In the genomic region with DNA sequence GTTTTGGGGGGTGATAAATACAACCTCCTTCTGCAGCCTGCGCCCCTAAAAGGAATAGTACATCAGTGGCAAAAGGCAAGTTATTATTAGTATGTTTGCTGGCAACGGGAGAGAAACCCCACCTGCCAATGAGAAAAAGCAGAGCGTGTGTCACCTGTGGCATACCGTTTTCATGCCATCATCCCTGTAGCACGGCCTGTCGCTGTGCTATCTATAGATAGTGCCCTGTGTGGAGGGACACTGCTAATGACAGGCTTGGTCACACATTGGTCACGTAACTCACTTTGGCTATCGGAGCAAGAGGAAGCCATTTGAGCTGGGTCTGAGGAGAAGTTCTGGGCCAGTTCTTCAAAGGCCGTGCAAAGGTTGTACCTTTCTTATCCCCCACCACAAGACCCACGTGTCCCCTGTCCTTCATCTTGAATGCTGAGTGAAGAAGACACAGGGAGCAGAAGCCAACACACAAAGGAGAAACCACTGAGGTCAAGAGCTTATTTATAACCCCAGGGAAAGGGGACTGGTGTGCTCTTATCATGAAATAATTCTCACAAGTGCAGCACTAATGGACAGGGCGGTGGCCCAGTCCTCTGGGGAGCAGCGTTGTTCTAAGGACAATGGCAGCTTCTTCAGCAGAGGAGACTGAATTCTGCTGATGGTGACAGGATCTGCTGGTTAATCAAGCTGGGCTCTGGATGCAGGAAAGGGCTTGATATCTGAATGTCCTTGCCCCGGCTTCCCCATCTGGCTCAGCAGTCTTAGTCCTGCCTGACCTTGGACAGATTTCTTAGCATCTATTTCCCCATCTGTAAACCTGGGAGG, we compare ENCODE assay signal across 23 mouse cellular contexts. TPM values are rescaled to one million over a fixed set of nuclear protein-coding genes. Genes with fewer than 3 reads are reported as not detected.
DNase-seq lines count a peak whose midpoint lies in the region; ATAC-seq and TF ChIP-seq lines count a peak whose summit lies in the region.
"Had no signal": no experiment of that assay in that cellular context is flagged by ENCODE, and none has a peak within 500 bp of the region (broad histone marks: within the 10 kb centered on the region; RNA-seq: fewer than 3 reads in every experiment).

No protein-coding gene starts in this region.

- TF ChIP-seq EP300 in MEL (IDR thresholded peaks at IDR 0.05; ENCODE audit: low read depth in 1 of 2, low read length in 2 of 2), result no peak; a peak in 1 of 4 replicates

- no peaks in the 10 kb centered on the region for H3K9me3 ChIP-seq in MEL (replicated peaks; ENCODE audit: insufficient read depth, low read length)
- H3K9me3 ChIP-seq in heart, embryonic 13.5 days, result 0 out of 2 replicates have a peak, but pooled peaks cover 5% of the 10 kb centered on the region
- no peaks in the 10 kb centered on the region for H3K9me3 ChIP-seq in intestine, embryonic 15.5 days
- H3K9me3 ChIP-seq: embryonic facial prominence, embryonic 15.5 days; neural tube, embryonic 13.5 days had no signal

- peaks cover 30 to 48% of the 10 kb centered on the region in 2 experiments for H3K4me1 ChIP-seq in MEL (ENCODE audit: control insufficient read depth in 1 of 2, insufficient read depth in 2 of 2, low read length in 2 of 2)
- H3K4me1 ChIP-seq in heart, embryonic 13.5 days, result peaks cover 54% of the 10 kb centered on the region
- H3K4me1 ChIP-seq in intestine, embryonic 15.5 days (replicated peaks), result no peaks in the 10 kb centered on the region
- H3K4me1 ChIP-seq: hindbrain, embryonic 10.5 days had no signal

- peaks cover 0 to 40% of the 10 kb centered on the region in 2 experiments; a peak in 2 of 4 replicates for H3K36me3 ChIP-seq in MEL (ENCODE audit: control insufficient read depth in 1 of 2, insufficient read depth in 2 of 2, low read length in 2 of 2)
- no peaks in the 10 kb centered on the region for H3K36me3 ChIP-seq in heart, embryonic 13.5 days
- no peaks in the 10 kb centered on the region for H3K36me3 ChIP-seq in intestine, embryonic 15.5 days
- H3K36me3 ChIP-seq: embryonic facial prominence, embryonic 15.5 days; hindbrain, embryonic 10.5 days; neural tube, embryonic 13.5 days had no signal

- intact Hi-C loops in gastrocnemius, adult 2 months (cut with DNase I), result no loop called here

- DNase-seq in gastrocnemius, adult 2 months, result no peak
- DNase-seq in gastrocnemius, postnatal 4 days (ENCODE audit: low spot score in 2 of 2), result no peak
- DNase-seq in MEL (ENCODE audit: low read depth, low spot score), result peak; percentile 62
- DNase-seq in heart, postnatal 4 days, result peak; percentile 60
- DNase-seq: adrenal gland, postnatal 36 days; cerebellum, adult 9-10 months; lung, adult 18-20 months; lung, postnatal 10 days; midbrain, embryonic 14.5 days; retina, postnatal 1 day; right cerebral cortex, postnatal 25 days; spleen, adult 18-20 months; thymus, postnatal 14 days had no signal

- peak overlapping the region; percentile 56 for H3K27ac ChIP-seq in gastrocnemius, adult 2 months
- H3K27ac ChIP-seq in MEL (ENCODE audit: control insufficient read depth, low read depth, low read length), result peak overlapping the region; percentile 57
- H3K27ac ChIP-seq in heart, embryonic 13.5 days (replicated peaks), result peak overlapping the region; percentile 100
- no peak overlapping the region for H3K27ac ChIP-seq in intestine, embryonic 15.5 days
- H3K27ac ChIP-seq: embryonic facial prominence, embryonic 15.5 days; hindbrain, embryonic 10.5 days; layer of hippocampus, adult 2 months; neural tube, embryonic 13.5 days had no signal

- no peaks in the 10 kb centered on the region for H3K27me3 ChIP-seq in MEL (ENCODE audit: control insufficient read depth in 1 of 2, insufficient read depth in 2 of 2, low read length in 2 of 2)
- no peaks in the 10 kb centered on the region for H3K27me3 ChIP-seq in heart, embryonic 13.5 days (replicated peaks)
- H3K27me3 ChIP-seq in intestine, embryonic 15.5 days (replicated peaks), result no peaks in the 10 kb centered on the region
- H3K27me3 ChIP-seq: embryonic facial prominence, embryonic 15.5 days; neural tube, embryonic 13.5 days had no signal

- WGBS in heart, embryonic 13.5 days, result 38% methylated on average over 13 of the region's 13 CpGs
- WGBS in intestine, embryonic 15.5 days, result 82% methylated on average over 13 of the region's 13 CpGs

- peak overlapping the region; percentile 47 for H3K9ac ChIP-seq in MEL (ENCODE audit: control insufficient read depth, low read depth, low read length, poor library complexity, severe bottlenecking)
- H3K9ac ChIP-seq in heart, embryonic 13.5 days, result peak overlapping the region; percentile 58
- no peak overlapping the region for H3K9ac ChIP-seq in intestine, embryonic 15.5 days
- H3K9ac ChIP-seq: embryonic facial prominence, embryonic 15.5 days; neural tube, embryonic 13.5 days had no signal

- ATAC-seq in heart, embryonic 13.5 days (ENCODE audit: extremely low read depth, insufficient number of reproducible peaks, low FRiP score, low TSS enrichment), result peak; percentile 50; the same call in 1 of the 2 replicates
- no peak for ATAC-seq in intestine, embryonic 15.5 days
- ATAC-seq in activated CD4-positive, CD25-positive, alpha-beta regulatory T cell, adult 4 months, result no peak
- ATAC-seq: forebrain, embryonic 16.5 days; hindbrain, embryonic 16.5 days; intestine, embryonic 16.5 days had no signal

- no peak overlapping the region for H3K4me3 ChIP-seq in gastrocnemius, adult 2 months
- H3K4me3 ChIP-seq in MEL (ENCODE audit: control insufficient read depth in 1 of 2, insufficient read depth in 1 of 2, low read depth in 2 of 2, low read length in 2 of 2), result no peak overlapping the region
- no peak overlapping the region for H3K4me3 ChIP-seq in heart, embryonic 13.5 days
- H3K4me3 ChIP-seq in intestine, embryonic 15.5 days (replicated peaks), result no peak overlapping the region
- H3K4me3 ChIP-seq: embryonic facial prominence, embryonic 15.5 days; hindbrain, embryonic 10.5 days; layer of hippocampus, adult 2 months; neural tube, embryonic 13.5 days had no signal

- TF ChIP-seq CTCF in gastrocnemius, adult 2 months (IDR thresholded peaks at IDR 0.05), result no peak
- TF ChIP-seq CTCF in MEL (IDR thresholded peaks at IDR 0.05 in 2 of 3, conservative IDR thresholded peaks at IDR 0.05 in 1 of 3; ENCODE audit: control insufficient read depth in 1 of 3, insufficient read depth in 1 of 3, low read depth in 2 of 3, low read length in 3 of 3, poor library complexity in 1 of 3, severe bottlenecking in 1 of 3), result no peak

- no peak for TF ChIP-seq RAD21 in MEL (IDR thresholded peaks at IDR 0.05; ENCODE audit: low read depth, low read length)

- no peak overlapping the region for H3K4me2 ChIP-seq in heart, embryonic 13.5 days
- H3K4me2 ChIP-seq in intestine, embryonic 15.5 days (replicated peaks), result no peak overlapping the region
- H3K4me2 ChIP-seq: embryonic facial prominence, embryonic 15.5 days; neural tube, embryonic 13.5 days had no signal

- TF ChIP-seq POLR2A in MEL (IDR thresholded peaks at IDR 0.05; ENCODE audit: control insufficient read depth in 1 of 2, insufficient read depth in 1 of 2, low read depth in 1 of 2, low read length in 2 of 2, poor library complexity in 1 of 2), result no peak

- H3K79me2 ChIP-seq in MEL (ENCODE audit: control insufficient read depth, insufficient read depth, low read length, poor library complexity), result no peaks in the 10 kb centered on the region

TF ChIP-seq in MEL, 35 proteins besides CTCF, POLR2A, EP300 and RAD21:
- 0 out of 2 replicates have a peak, but pooled peaks have one; percentile 38 for TF ChIP-seq TAL1 (IDR thresholded peaks at IDR 0.05; ENCODE audit: low read length)
- TF ChIP-seq ZMIZ1 (IDR thresholded peaks at IDR 0.05; ENCODE audit: low read depth, low read length), result no peak
- TF ChIP-seq E2F4 (IDR thresholded peaks at IDR 0.05; ENCODE audit: borderline replicate concordance, low read depth, low read length), result no peak
- TF ChIP-seq BHLHE40 (IDR thresholded peaks at IDR 0.05; ENCODE audit: borderline replicate concordance, low read depth, low read length), result no peak
- TF ChIP-seq USF1 (IDR thresholded peaks at IDR 0.05; ENCODE audit: low read depth, low read length), result peak; percentile 52; the same call in 1 of the 2 replicates
- no peak for TF ChIP-seq POLR2AphosphoS5 (IDR thresholded peaks at IDR 0.05; ENCODE audit: borderline replicate concordance, low read depth, low read length)
TF ChIP-seq in MEL: peak in this region for 2.

RNA-seq across cellular contexts. Expression of gene Slc38a2, which starts 51.9 kb away (rescaled TPM):
- 100 to 1,000 TPM; 115 to 116 TPM for total RNA-seq in gastrocnemius, adult 2 months (2021)
- 100 to 1,000 TPM in 1 of 2 experiments, 10 to 100 TPM in 1; 80.6 to 101 TPM for total RNA-seq in gastrocnemius, postnatal 4 days (2021)
- total RNA-seq in MEL (2012; rRNA removed), result 80.6 and 150 TPM in 2 replicates
- 100 to 1,000 TPM; 177 to 590 TPM for polyA plus RNA-seq in MEL (2012; ENCODE audit: insufficient read depth in 1 of 2, insufficient read length in 2 of 2, low read depth in 1 of 2, low replicate concordance in 2 of 2, missing spikeins in 1 of 2)
- polyA plus RNA-seq in heart, embryonic 13.5 days (2015; fragmentation: Nextera tagmentation; extraction: Ambion mirVana), result 115 and 119 TPM in 2 replicates
- total RNA-seq in heart, postnatal 4 days (2021), result 100 to 1,000 TPM; 359 to 377 TPM
- polyA plus RNA-seq in intestine, embryonic 15.5 days (2015; fragmentation: Nextera tagmentation; extraction: Ambion mirVana), result 83.8 and 95.3 TPM in 2 replicates
- 10 to 100 TPM; 36.1 to 47.0 TPM for polyA plus RNA-seq in activated CD4-positive, CD25-positive, alpha-beta regulatory T cell, adult 4 months (2017; shearing (Covaris generic))

Comparison
In these comparisons a context has a peak if more than half of its experiments do, and no peak if none do; other contexts are left out.
1. DNase-seq: peak in MEL (single experiment) and heart, postnatal 4 days (single experiment); none in gastrocnemius, adult 2 months (single experiment) and gastrocnemius, postnatal 4 days (0 of 2).